21 mouse cellular contexts compared by ENCODE assay signal in genomic region chr1:91008746-91009145, GRCm38 (mm10). TPM values are rescaled to one million over a fixed set of nuclear protein-coding genes. Genes with fewer than 3 reads are reported as not detected.
"Had no signal": no experiment of that assay in that cellular context is flagged by ENCODE, and none has a peak within 500 bp of the region (broad histone marks: within the 10 kb centered on the region; RNA-seq: fewer than 3 reads in every experiment).

No protein-coding gene starts in this region.

- H3K9me3 ChIP-seq: limb, embryonic 12.5 days; liver, embryonic 13.5 days; lung, embryonic 15.5 days; megakaryocyte, embryonic 14.5 days; midbrain, embryonic 15.5 days; neural tube, embryonic 12.5 days had no signal

- ATAC-seq: liver, postnatal 0 days; midbrain, embryonic 15.5 days had no signal

- H3K27me3 ChIP-seq: limb, embryonic 12.5 days; liver, embryonic 13.5 days; lung, embryonic 15.5 days; megakaryocyte, embryonic 14.5 days; midbrain, embryonic 15.5 days; neural tube, embryonic 12.5 days had no signal

- DNase-seq: kidney, postnatal 4 days; liver; liver, embryonic 13.5 days; liver, postnatal 0 days; lung, postnatal 14 days; thymus, postnatal 36 days had no signal

- H3K27ac ChIP-seq: kidney, postnatal 0 days; layer of hippocampus, adult 2 months; limb, embryonic 12.5 days; liver, embryonic 13.5 days; lung, embryonic 15.5 days; macrophage; midbrain, embryonic 15.5 days; neural tube, embryonic 12.5 days had no signal

- H3K4me2 ChIP-seq: limb, embryonic 12.5 days; liver, embryonic 13.5 days; lung, embryonic 15.5 days; midbrain, embryonic 11.5 days; midbrain, embryonic 15.5 days; neural tube, embryonic 12.5 days had no signal

- H3K9ac ChIP-seq: limb, embryonic 12.5 days; liver, embryonic 13.5 days; liver, postnatal 0 days; lung, embryonic 15.5 days; midbrain, embryonic 15.5 days; neural tube, embryonic 12.5 days had no signal

- H3K4me1 ChIP-seq: midbrain, embryonic 15.5 days had no signal

- H3K4me3 ChIP-seq: layer of hippocampus, adult 2 months; limb, embryonic 12.5 days; liver, embryonic 13.5 days; lung, embryonic 15.5 days; megakaryocyte, embryonic 14.5 days; midbrain, embryonic 15.5 days; neural tube, embryonic 12.5 days had no signal

- H3K36me3 ChIP-seq: limb, embryonic 12.5 days; liver, embryonic 13.5 days; lung, embryonic 15.5 days; midbrain, embryonic 15.5 days; neural tube, embryonic 12.5 days had no signal

RNA-seq across cellular contexts. Expression of gene Rab17, which starts 39.3 kb away (rescaled TPM):
- total RNA-seq: layer of hippocampus, adult 2 months; left cerebral cortex, postnatal 36 days; monocyte, adult 5-6 weeks; neutrophil, adult 5-6 weeks had no signal
- polyA plus RNA-seq: macrophage; midbrain, embryonic 11.5 days; neural tube, embryonic 12.5 days had no signal

RNA-seq across cellular contexts. Expression of gene Prlh, which starts 55.8 kb away (rescaled TPM):
- total RNA-seq: layer of hippocampus, adult 2 months; layer of hippocampus, postnatal 10 days; left cerebral cortex, postnatal 36 days; monocyte, adult 5-6 weeks; neutrophil, adult 5-6 weeks had no signal
- polyA plus RNA-seq: kidney, postnatal 0 days; limb, embryonic 12.5 days; liver, postnatal 0 days; lung, embryonic 15.5 days; macrophage; midbrain, embryonic 11.5 days; midbrain, embryonic 15.5 days; neural tube, embryonic 12.5 days; stomach, embryonic 14.5 days; thymus, postnatal 0 days had no signal
